Mouse (Mus musculus): ENCODE measurements around the gene Lmf1. TPM values are rescaled to one million over a fixed set of nuclear protein-coding genes. Genes with fewer than 3 reads are reported as not detected.
A peak's percentile ranks its signal among the peaks of the same experiment; 100 is the strongest.

The Lmf1 gene
- polyA plus RNA-seq, 1 experiment: 36.3 TPM

DNA sequence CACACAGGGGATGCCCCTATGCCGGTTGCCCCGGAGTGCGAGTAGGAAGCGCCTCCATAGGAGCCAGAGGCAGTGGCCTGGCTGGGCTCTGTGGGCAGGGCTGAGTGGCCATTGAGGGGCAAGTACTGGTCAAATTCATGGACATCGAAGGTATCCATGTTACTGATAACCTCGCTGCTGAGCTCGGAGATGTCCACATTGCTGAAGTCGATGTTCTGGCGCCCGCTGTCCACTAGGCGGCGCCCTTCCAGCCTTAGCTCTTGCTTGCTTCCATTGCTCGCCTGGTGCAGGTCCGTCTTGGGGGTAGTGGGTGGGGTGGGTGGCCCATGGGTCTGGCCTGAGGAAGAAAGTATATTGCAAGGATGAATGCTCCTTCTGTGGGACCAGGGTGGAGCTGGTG lies 11.1 kb upstream of the Lmf1 start:
- Histone ChIP-seq H3K27me3 (ENCODE audit: control insufficient read depth, insufficient read depth, insufficient read length) (peaks cover 5% of the 10 kb centered on the region), H3K4me3 (peak overlapping the region; percentile 33), H3K36me3 (ENCODE audit: control insufficient read depth, insufficient read depth) (no peaks in the 10 kb centered on the region), H3ac (ENCODE audit: control insufficient read depth, insufficient read length) (no peak overlapping the region), H3K4me2 (ENCODE audit: low read depth) (peak overlapping the region; percentile 63), H3K79me2 (ENCODE audit: control insufficient read depth, insufficient read depth) (no peaks in the 10 kb centered on the region)
- TF ChIP-seq SRF (IDR thresholded peaks at IDR 0.05; ENCODE audit: control insufficient read depth, insufficient read length, low read depth): no peak
- no peak for TF ChIP-seq REST (IDR thresholded peaks at IDR 0.05; ENCODE audit: insufficient read depth, insufficient read length)

DNA sequence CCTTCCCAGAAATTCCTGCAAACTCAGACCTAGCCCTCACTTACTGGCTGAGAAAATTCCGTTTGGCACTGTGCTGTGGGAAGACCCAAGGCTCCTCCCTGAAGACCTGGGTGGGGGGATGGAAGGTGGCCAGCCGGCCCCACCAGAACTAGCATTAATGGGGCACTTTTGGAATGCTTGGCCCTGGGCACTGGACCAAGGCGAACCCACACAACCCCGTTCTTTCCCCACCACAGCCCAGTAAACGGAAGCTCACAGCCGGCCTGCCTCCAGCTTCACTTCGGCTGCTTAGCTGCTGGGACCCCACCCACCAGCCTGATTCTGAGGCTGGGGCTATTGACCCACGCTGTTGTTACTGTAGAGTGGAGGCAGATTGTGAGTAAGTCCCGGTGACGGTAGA lies 10.7 kb upstream of the Lmf1 start:
- Histone ChIP-seq H3ac (ENCODE audit: control insufficient read depth, insufficient read length) (no peak overlapping the region), H3K4me3 (peak overlapping the region; percentile 33), H3K36me3 (ENCODE audit: control insufficient read depth, insufficient read depth) (no peaks in the 10 kb centered on the region), H3K4me2 (ENCODE audit: low read depth) (peak overlapping the region; percentile 63), H3K79me2 (ENCODE audit: control insufficient read depth, insufficient read depth) (no peaks in the 10 kb centered on the region), H3K27me3 (ENCODE audit: control insufficient read depth, insufficient read depth, insufficient read length) (peaks cover 5% of the 10 kb centered on the region)
- TF ChIP-seq MYOG (IDR thresholded peaks at IDR 0.05; ENCODE audit: control insufficient read depth in 1 of 3, insufficient read depth in 1 of 3, insufficient read length in 2 of 3, low read depth in 2 of 3): no peak
- no peak for TF ChIP-seq E2F4 (IDR thresholded peaks at IDR 0.05; ENCODE audit: insufficient read depth)

DNA sequence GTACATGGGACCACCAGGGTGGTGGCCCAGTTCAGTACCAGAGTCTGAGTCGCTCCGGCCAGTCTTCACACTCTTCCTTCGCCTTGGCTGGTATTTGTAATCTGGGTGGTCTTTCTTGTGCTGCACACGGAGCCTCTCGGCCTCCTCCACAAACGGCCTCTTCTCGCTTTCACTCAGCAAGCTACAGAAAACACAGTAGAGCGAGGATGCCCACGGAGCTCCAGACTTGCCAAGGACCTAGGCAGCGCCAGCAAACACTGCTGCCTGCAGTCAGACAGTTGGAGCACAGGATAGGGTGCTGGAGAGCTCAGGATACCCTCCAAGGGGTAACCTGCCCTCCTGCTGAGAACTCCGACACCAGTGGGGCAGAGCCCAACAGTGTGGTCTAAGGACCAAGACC lies 10.0 kb upstream of the Lmf1 start:
- Histone ChIP-seq H3K27me3 (ENCODE audit: control insufficient read depth, insufficient read depth, insufficient read length) (peaks cover 5% of the 10 kb centered on the region), H3ac (ENCODE audit: control insufficient read depth, insufficient read length) (peak overlapping the region; percentile 52), H3K36me3 (ENCODE audit: control insufficient read depth, insufficient read depth) (no peaks in the 10 kb centered on the region), H3K4me3 (peak overlapping the region; percentile 33), H3K79me2 (ENCODE audit: control insufficient read depth, insufficient read depth) (no peaks in the 10 kb centered on the region), H3K4me2 (ENCODE audit: low read depth) (peak overlapping the region; percentile 63)
- TF ChIP-seq POLR2A (IDR thresholded peaks at IDR 0.05; ENCODE audit: insufficient read length, low read depth): no peak
- no peak for TF ChIP-seq TCF12 (IDR thresholded peaks at IDR 0.05; ENCODE audit: insufficient read depth, poor library complexity, severe bottlenecking)
- no peak for TF ChIP-seq MYOD1 (IDR thresholded peaks at IDR 0.05; ENCODE audit: control insufficient read depth in 1 of 3, insufficient read length in 2 of 3, low read depth in 2 of 3)
- TF ChIP-seq REST (IDR thresholded peaks at IDR 0.05; ENCODE audit: insufficient read depth, insufficient read length): no peak
- TF ChIP-seq POLR2AphosphoS2 (IDR thresholded peaks at IDR 0.05; ENCODE audit: insufficient read length, low read depth): no peak
- no peak for TF ChIP-seq USF1 (IDR thresholded peaks at IDR 0.05; ENCODE audit: low read depth)
- no peak for TF ChIP-seq MYOG (IDR thresholded peaks at IDR 0.05; ENCODE audit: control insufficient read depth in 1 of 3, insufficient read depth in 1 of 3, insufficient read length in 2 of 3, low read depth in 2 of 3)
- no peak for TF ChIP-seq CEBPB (IDR thresholded peaks at IDR 0.05; ENCODE audit: insufficient read depth, poor library complexity, severe bottlenecking)
- TF ChIP-seq E2F4 (IDR thresholded peaks at IDR 0.05; ENCODE audit: insufficient read depth): no peak
- TF ChIP-seq MAX (IDR thresholded peaks at IDR 0.05; ENCODE audit: low read depth): no peak
- TF ChIP-seq SRF (IDR thresholded peaks at IDR 0.05; ENCODE audit: control insufficient read depth, insufficient read length, low read depth): no peak
- TF ChIP-seq TCF3 (IDR thresholded peaks at IDR 0.05; ENCODE audit: insufficient read length, low read depth): no peak

DNA sequence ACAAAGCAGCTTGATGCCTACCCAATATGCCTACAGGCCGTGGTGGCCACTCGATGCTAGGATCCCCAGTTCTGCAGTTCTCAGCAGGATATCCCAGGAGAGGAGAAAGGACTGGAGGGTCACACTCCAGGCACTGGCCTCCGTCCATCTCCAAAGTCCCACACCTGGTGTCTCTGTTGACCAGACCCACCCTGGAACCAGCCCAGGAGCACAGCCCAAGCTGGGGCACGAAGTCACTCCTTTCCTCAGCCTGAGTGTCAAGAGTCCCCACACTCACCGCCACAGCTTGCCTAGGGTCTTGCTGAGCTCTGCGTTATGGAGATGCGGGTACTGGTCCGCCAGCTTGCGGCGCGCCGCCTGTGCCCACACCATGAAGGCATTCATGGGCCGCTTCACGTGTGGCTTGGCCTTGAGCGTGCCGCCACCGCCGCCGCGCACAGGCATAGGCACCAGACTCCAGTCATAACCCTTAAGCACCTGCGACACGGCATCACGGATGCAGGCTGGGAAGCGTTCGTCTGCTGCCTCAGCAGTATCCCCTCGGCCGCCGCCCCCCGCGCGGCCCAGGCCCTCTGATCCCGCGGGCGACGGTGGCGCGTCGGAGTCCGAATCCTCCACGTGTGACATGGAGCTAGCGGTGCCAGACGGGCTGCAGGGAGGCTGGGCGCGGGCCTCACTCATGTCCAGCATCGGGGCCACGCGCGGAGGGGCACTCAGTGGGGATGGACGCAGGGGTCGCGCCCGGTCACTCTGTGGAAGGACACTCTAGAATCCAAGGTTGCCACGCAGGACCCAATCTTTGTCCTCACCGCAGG lies 8.8 kb upstream of the Lmf1 start:
- H3K4me2 ChIP-seq (ENCODE audit: low read depth): peak overlapping the region; percentile 81
- H3ac ChIP-seq (ENCODE audit: control insufficient read depth, insufficient read length): peak overlapping the region; percentile 52
- peaks cover 5% of the 10 kb centered on the region for H3K27me3 ChIP-seq (ENCODE audit: control insufficient read depth, insufficient read depth, insufficient read length)
- H3K4me3 ChIP-seq: peak overlapping the region; percentile 33
- H3K36me3 ChIP-seq (ENCODE audit: control insufficient read depth, insufficient read depth): no peaks in the 10 kb centered on the region
- TF ChIP-seq POLR2AphosphoS2 (IDR thresholded peaks at IDR 0.05; ENCODE audit: insufficient read length, low read depth): peak; percentile 70
- TF ChIP-seq MYOD1 (IDR thresholded peaks at IDR 0.05; ENCODE audit: control insufficient read depth in 1 of 3, insufficient read length in 2 of 3, low read depth in 2 of 3): peak in 2 of 3 experiments; percentile 2 to 44
- TF ChIP-seq E2F4 (IDR thresholded peaks at IDR 0.05; ENCODE audit: insufficient read depth): no peak
- TF ChIP-seq TCF12 (IDR thresholded peaks at IDR 0.05; ENCODE audit: insufficient read depth, poor library complexity, severe bottlenecking): no peak
- TF ChIP-seq POLR2A (IDR thresholded peaks at IDR 0.05; ENCODE audit: insufficient read length, low read depth): peak; percentile 81
- TF ChIP-seq TCF3 (IDR thresholded peaks at IDR 0.05; ENCODE audit: insufficient read length, low read depth): no peak
- H3K79me2 ChIP-seq (ENCODE audit: control insufficient read depth, insufficient read depth): no peaks in the 10 kb centered on the region

DNA sequence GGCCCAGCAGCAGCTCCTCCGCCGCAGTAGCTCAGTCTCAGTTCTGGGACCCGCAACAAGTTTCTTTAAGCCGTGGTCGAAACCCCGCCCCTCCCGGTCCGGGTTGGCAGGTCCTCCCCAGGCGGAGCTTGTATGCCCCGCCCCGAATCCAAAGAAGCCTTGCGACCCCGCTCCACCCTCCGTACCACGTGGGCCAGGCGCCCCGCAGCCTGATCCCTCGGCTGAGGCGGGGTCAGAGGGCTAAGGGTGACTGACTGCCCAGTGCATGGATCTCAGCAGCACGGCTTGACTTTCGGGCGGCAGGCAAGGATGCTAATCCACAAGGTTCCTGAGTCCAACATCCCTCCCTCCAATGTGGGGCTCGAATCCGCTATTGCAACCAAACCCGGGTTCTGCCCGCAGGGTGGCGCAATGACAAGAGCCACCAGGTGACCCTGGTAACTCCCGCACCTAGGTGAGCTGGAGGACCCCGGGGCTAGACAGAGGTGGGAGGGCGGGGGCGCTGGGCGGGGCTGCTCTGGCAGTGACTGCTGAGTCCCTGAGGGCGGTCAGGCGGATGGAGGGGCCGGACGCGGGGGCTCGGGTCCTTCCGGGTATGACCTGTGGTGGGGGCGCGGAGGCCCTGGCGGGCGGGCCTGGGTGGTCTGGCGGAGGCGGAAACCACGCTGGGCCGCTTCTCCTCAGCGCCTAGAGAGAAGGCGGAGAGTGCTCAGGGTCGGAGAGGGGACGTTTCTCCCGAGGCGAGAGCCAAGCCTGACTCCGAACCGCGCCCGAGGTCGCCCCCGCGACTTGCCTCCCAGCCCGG lies 8.0 kb upstream of the Lmf1 start, which contains the start of gene Sox8:
TSS of gene Sox8 (minus strand) at position 39 of the 805 bp plus-strand sequence.
- TF ChIP-seq TCF12 (IDR thresholded peaks at IDR 0.05; ENCODE audit: insufficient read depth, poor library complexity, severe bottlenecking) (no peak), TCF3 (IDR thresholded peaks at IDR 0.05; ENCODE audit: insufficient read length, low read depth) (no peak), POLR2A (IDR thresholded peaks at IDR 0.05; ENCODE audit: insufficient read length, low read depth) (peak; percentile 49), MAX (IDR thresholded peaks at IDR 0.05; ENCODE audit: low read depth) (no peak), USF1 (IDR thresholded peaks at IDR 0.05; ENCODE audit: low read depth) (peak; percentile 77)
- H3K27me3 ChIP-seq (ENCODE audit: control insufficient read depth, insufficient read depth, insufficient read length): peaks cover 5% of the 10 kb centered on the region
- H3K4me2 ChIP-seq (ENCODE audit: low read depth): peak within 1 kb of the TSS; percentile 81
- peak within 1 kb of the TSS; percentile 33 for H3K4me3 ChIP-seq
- peak within 1 kb of the TSS; percentile 52 for H3ac ChIP-seq (ENCODE audit: control insufficient read depth, insufficient read length)
- H3K79me2 ChIP-seq (ENCODE audit: control insufficient read depth, insufficient read depth): no peaks in the 10 kb centered on the region
- H3K36me3 ChIP-seq (ENCODE audit: control insufficient read depth, insufficient read depth): no peaks in the 10 kb centered on the region
